21 mouse cellular contexts compared by ENCODE assay signal in genomic region chr14:120848083-120848951, GRCm38 (mm10).
A peak's percentile ranks its signal among the peaks of the same experiment; 100 is the strongest.
DNase-seq lines count a peak whose midpoint lies in the region; ATAC-seq and TF ChIP-seq lines count a peak whose summit lies in the region.
"Had no signal": no experiment of that assay in that cellular context is flagged by ENCODE, and none has a peak within 500 bp of the region (broad histone marks: within the 10 kb centered on the region; RNA-seq: fewer than 3 reads in every experiment).

No protein-coding gene starts in this region.

- no peak overlapping the region for H3K4me3 ChIP-seq in forebrain, embryonic 10.5 days
- H3K4me3 ChIP-seq in forebrain, embryonic 11.5 days (ENCODE audit: low read depth, low read length) = no peak overlapping the region
- H3K4me3 ChIP-seq in hindbrain, postnatal 0 days (ENCODE audit: low read length) = no peak overlapping the region
- H3K4me3 ChIP-seq in hindbrain, embryonic 10.5 days = no peak overlapping the region
- no peak overlapping the region for H3K4me3 ChIP-seq in midbrain, embryonic 10.5 days
- no peak overlapping the region for H3K4me3 ChIP-seq in midbrain, embryonic 14.5 days (replicated peaks; ENCODE audit: low read depth, low read length)
- no peak overlapping the region for H3K4me3 ChIP-seq in midbrain, embryonic 16.5 days (ENCODE audit: low read depth, low read length)
- H3K4me3 ChIP-seq: embryonic facial prominence, embryonic 15.5 days; heart, adult 2 months; hindbrain, embryonic 15.5 days; limb, embryonic 15.5 days; liver, embryonic 15.5 days; neural tube, embryonic 12.5 days had no signal

- no peak for DNase-seq in forebrain, embryonic 10.5 days (ENCODE audit: extremely low spot score, low spot score)
- DNase-seq in forebrain, embryonic 11.5 days (ENCODE audit: low spot score) = no peak
- no peak for DNase-seq in hindbrain, postnatal 0 days (ENCODE audit: low spot score)
- DNase-seq in hindbrain, embryonic 10.5 days (ENCODE audit: low spot score) = no peak
- no peak for DNase-seq in midbrain, embryonic 10.5 days (ENCODE audit: low spot score)
- no peak for DNase-seq in midbrain, embryonic 14.5 days
- DNase-seq: adrenal gland, postnatal 25 days; cerebellum, adult 11-12 months; cerebellum, postnatal 14 days; gastrocnemius, postnatal 14 days; heart, adult 2 months; kidney, postnatal 4 days; thymus, postnatal 14 days had no signal

- no peak; the same call in 1 of the 2 replicates for ATAC-seq in forebrain, embryonic 11.5 days (replicated peaks; ENCODE audit: low FRiP score)
- 0 out of 2 replicates have a peak, but pooled peaks have one; percentile 32 for ATAC-seq in hindbrain, postnatal 0 days
- ATAC-seq in midbrain, embryonic 14.5 days (ENCODE audit: low FRiP score, low TSS enrichment) = no peak
- peak; percentile 75 for ATAC-seq in midbrain, embryonic 16.5 days
- ATAC-seq: intestine, embryonic 16.5 days; lung, postnatal 0 days had no signal

- H3K4me2 ChIP-seq in forebrain, embryonic 11.5 days (ENCODE audit: low read depth, low read length, severe bottlenecking) = no peak overlapping the region
- no peak overlapping the region for H3K4me2 ChIP-seq in hindbrain, postnatal 0 days (ENCODE audit: low read depth, low read length)
- H3K4me2 ChIP-seq in midbrain, embryonic 14.5 days (ENCODE audit: low read length) = no peak overlapping the region
- no peak overlapping the region for H3K4me2 ChIP-seq in midbrain, embryonic 16.5 days (ENCODE audit: low read length)
- H3K4me2 ChIP-seq: embryonic facial prominence, embryonic 15.5 days; hindbrain, embryonic 15.5 days; limb, embryonic 15.5 days; liver, embryonic 15.5 days; neural tube, embryonic 12.5 days had no signal

- 57% methylated on average over 11 of the region's 11 CpGs for WGBS in forebrain, embryonic 10.5 days
- WGBS in forebrain, embryonic 11.5 days = 48% methylated on average over 11 of the region's 11 CpGs
- 53% methylated on average over 11 of the region's 11 CpGs for WGBS in hindbrain, postnatal 0 days
- WGBS in hindbrain, embryonic 10.5 days = 51% methylated on average over 11 of the region's 11 CpGs
- 54% methylated on average over 11 of the region's 11 CpGs for WGBS in midbrain, embryonic 10.5 days
- 31% methylated on average over 11 of the region's 11 CpGs for WGBS in midbrain, embryonic 14.5 days
- 36% methylated on average over 11 of the region's 11 CpGs for WGBS in midbrain, embryonic 16.5 days

- H3K36me3 ChIP-seq in forebrain, embryonic 10.5 days (replicated peaks) = no peaks in the 10 kb centered on the region
- H3K36me3 ChIP-seq in forebrain, embryonic 11.5 days (ENCODE audit: control insufficient read depth, insufficient read depth, low read length) = no peaks in the 10 kb centered on the region
- no peaks in the 10 kb centered on the region for H3K36me3 ChIP-seq in hindbrain, postnatal 0 days (ENCODE audit: insufficient read depth, low read length)
- no peaks in the 10 kb centered on the region for H3K36me3 ChIP-seq in hindbrain, embryonic 10.5 days
- no peaks in the 10 kb centered on the region for H3K36me3 ChIP-seq in midbrain, embryonic 10.5 days
- H3K36me3 ChIP-seq in midbrain, embryonic 14.5 days (ENCODE audit: control insufficient read depth, insufficient read depth, low read length) = no peaks in the 10 kb centered on the region
- no peaks in the 10 kb centered on the region for H3K36me3 ChIP-seq in midbrain, embryonic 16.5 days (ENCODE audit: control insufficient read depth, insufficient read depth, low read length)
- H3K36me3 ChIP-seq: embryonic facial prominence, embryonic 15.5 days; hindbrain, embryonic 15.5 days; limb, embryonic 15.5 days; liver, embryonic 15.5 days; neural tube, embryonic 12.5 days had no signal

- no peak overlapping the region for H3K9ac ChIP-seq in forebrain, embryonic 11.5 days (ENCODE audit: low read length)
- no peak overlapping the region for H3K9ac ChIP-seq in hindbrain, postnatal 0 days (replicated peaks; ENCODE audit: low read length)
- H3K9ac ChIP-seq in midbrain, embryonic 14.5 days (replicated peaks; ENCODE audit: low read length) = no peak overlapping the region
- H3K9ac ChIP-seq in midbrain, embryonic 16.5 days (ENCODE audit: low read depth, low read length) = no peak overlapping the region
- H3K9ac ChIP-seq: embryonic facial prominence, embryonic 15.5 days; hindbrain, embryonic 15.5 days; limb, embryonic 15.5 days; liver, embryonic 15.5 days; neural tube, embryonic 12.5 days had no signal

- no peaks in the 10 kb centered on the region for H3K27me3 ChIP-seq in forebrain, embryonic 10.5 days (ENCODE audit: poor library complexity, severe bottlenecking)
- H3K27me3 ChIP-seq in forebrain, embryonic 11.5 days (ENCODE audit: control insufficient read depth, insufficient read depth, low read length) = no peaks in the 10 kb centered on the region
- H3K27me3 ChIP-seq in hindbrain, postnatal 0 days (ENCODE audit: insufficient read depth, low read length) = no peaks in the 10 kb centered on the region
- H3K27me3 ChIP-seq in hindbrain, embryonic 10.5 days (ENCODE audit: insufficient read depth, poor library complexity, severe bottlenecking) = no peaks in the 10 kb centered on the region
- no peaks in the 10 kb centered on the region for H3K27me3 ChIP-seq in midbrain, embryonic 10.5 days (ENCODE audit: low read depth, poor library complexity, severe bottlenecking)
- H3K27me3 ChIP-seq in midbrain, embryonic 14.5 days (ENCODE audit: control insufficient read depth, insufficient read depth, low read length) = no peaks in the 10 kb centered on the region
- no peaks in the 10 kb centered on the region for H3K27me3 ChIP-seq in midbrain, embryonic 16.5 days (ENCODE audit: control insufficient read depth, insufficient read depth, low read depth, low read length)
- H3K27me3 ChIP-seq: embryonic facial prominence, embryonic 15.5 days; hindbrain, embryonic 15.5 days; limb, embryonic 15.5 days; liver, embryonic 15.5 days; neural tube, embryonic 12.5 days had no signal

- H3K27ac ChIP-seq in forebrain, embryonic 10.5 days = peak overlapping the region; percentile 35; the same call in 1 of the 2 replicates
- H3K27ac ChIP-seq in forebrain, embryonic 11.5 days (ENCODE audit: low read depth, low read length) = no peak overlapping the region
- no peak overlapping the region for H3K27ac ChIP-seq in hindbrain, postnatal 0 days
- no peak overlapping the region; the same call in 1 of the 2 replicates for H3K27ac ChIP-seq in hindbrain, embryonic 10.5 days
- H3K27ac ChIP-seq in midbrain, embryonic 10.5 days (replicated peaks) = peak overlapping the region; percentile 72
- H3K27ac ChIP-seq in midbrain, embryonic 14.5 days (replicated peaks; ENCODE audit: low read depth, low read length) = no peak overlapping the region
- no peak overlapping the region for H3K27ac ChIP-seq in midbrain, embryonic 16.5 days (ENCODE audit: low read length)
- H3K27ac ChIP-seq: embryonic facial prominence, embryonic 15.5 days; hindbrain, embryonic 15.5 days; limb, embryonic 15.5 days; liver, embryonic 15.5 days; neural tube, embryonic 12.5 days had no signal

- peaks cover 41% of the 10 kb centered on the region for H3K4me1 ChIP-seq in forebrain, embryonic 10.5 days
- H3K4me1 ChIP-seq in forebrain, embryonic 11.5 days (replicated peaks; ENCODE audit: control insufficient read depth, insufficient read depth, low read length) = no peaks in the 10 kb centered on the region; the same call in 1 of the 2 replicates
- H3K4me1 ChIP-seq in hindbrain, postnatal 0 days (ENCODE audit: insufficient read depth, low read length) = no peaks in the 10 kb centered on the region
- H3K4me1 ChIP-seq in hindbrain, embryonic 10.5 days (replicated peaks) = peaks cover 26% of the 10 kb centered on the region
- H3K4me1 ChIP-seq in midbrain, embryonic 10.5 days = peaks cover 41% of the 10 kb centered on the region
- no peaks in the 10 kb centered on the region for H3K4me1 ChIP-seq in midbrain, embryonic 14.5 days (ENCODE audit: control insufficient read depth, insufficient read depth, low read length)
- no peaks in the 10 kb centered on the region for H3K4me1 ChIP-seq in midbrain, embryonic 16.5 days (ENCODE audit: control insufficient read depth, insufficient read depth, low read length)
- H3K4me1 ChIP-seq: liver, embryonic 15.5 days; neural tube, embryonic 12.5 days had no signal

- TF ChIP-seq CTCF in hindbrain, postnatal 0 days (IDR thresholded peaks at IDR 0.05; ENCODE audit: low read depth) = no peak

- no peaks in the 10 kb centered on the region for H3K9me3 ChIP-seq in forebrain, embryonic 10.5 days
- no peaks in the 10 kb centered on the region for H3K9me3 ChIP-seq in forebrain, embryonic 11.5 days (ENCODE audit: control insufficient read depth, low read length)
- H3K9me3 ChIP-seq in hindbrain, postnatal 0 days (ENCODE audit: low read length) = no peaks in the 10 kb centered on the region
- H3K9me3 ChIP-seq in hindbrain, embryonic 10.5 days = no peaks in the 10 kb centered on the region
- 0 out of 2 replicates have a peak, but pooled peaks cover 3% of the 10 kb centered on the region for H3K9me3 ChIP-seq in midbrain, embryonic 10.5 days (replicated peaks)
- no peaks in the 10 kb centered on the region for H3K9me3 ChIP-seq in midbrain, embryonic 14.5 days (ENCODE audit: control insufficient read depth, low read length)
- H3K9me3 ChIP-seq in midbrain, embryonic 16.5 days (replicated peaks; ENCODE audit: control insufficient read depth, low read length, poor library complexity, severe bottlenecking) = no peaks in the 10 kb centered on the region
- H3K9me3 ChIP-seq: embryonic facial prominence, embryonic 15.5 days; hindbrain, embryonic 15.5 days; limb, embryonic 15.5 days; liver, embryonic 15.5 days; neural tube, embryonic 12.5 days had no signal

Comparison
In these comparisons a context has a peak if more than half of its experiments do, and no peak if none do; other contexts are left out.
1. H3K27ac ChIP-seq: peak in forebrain, embryonic 10.5 days (single experiment) and midbrain, embryonic 10.5 days (single experiment); none in forebrain, embryonic 11.5 days (single experiment), hindbrain, postnatal 0 days (single experiment), hindbrain, embryonic 10.5 days (single experiment), midbrain, embryonic 14.5 days (single experiment) and midbrain, embryonic 16.5 days (single experiment).
2. ATAC-seq: peak in hindbrain, postnatal 0 days (single experiment) and midbrain, embryonic 16.5 days (single experiment); none in forebrain, embryonic 11.5 days (single experiment) and midbrain, embryonic 14.5 days (single experiment).